Mouse (Mus musculus): ENCODE measurements around the gene Atf7ip. TPM values are rescaled to one million over a fixed set of nuclear protein-coding genes. Genes with fewer than 3 reads are reported as not detected.

The Atf7ip gene
- polyA plus RNA-seq, 1 experiment from 2014 or later = 46.7 TPM

DNA sequence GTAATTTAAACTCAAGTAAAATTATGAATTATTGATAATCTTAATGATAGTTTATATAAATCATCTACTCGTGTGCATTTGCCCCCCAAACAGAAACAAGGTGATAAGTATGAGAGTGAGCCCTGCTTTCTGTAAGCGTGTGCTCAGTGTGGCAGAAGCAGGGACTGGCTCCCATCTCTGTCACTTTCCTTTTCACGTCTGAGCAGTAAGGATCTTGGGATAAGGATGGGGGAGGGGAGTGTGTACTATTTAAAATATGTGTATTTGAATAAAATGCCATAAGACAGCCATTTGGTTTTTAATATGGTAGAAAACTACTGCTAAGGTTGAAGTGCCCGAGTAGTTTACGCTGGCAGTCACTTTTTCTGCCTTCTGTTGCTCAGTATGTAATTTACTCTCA is 29.2 kb downstream of the Atf7ip start:
- H3K4me3 ChIP-seq = no peak overlapping the region
- WGBS = 78% methylated on average over 5 of the region's 5 CpGs
- no peak for DNase-seq (ENCODE audit: extremely low spot score, low spot score)
- H3K27ac ChIP-seq = no peak overlapping the region
- H3K36me3 ChIP-seq (replicated peaks) = peaks cover 41% of the 10 kb centered on the region
- peaks cover 33% of the 10 kb centered on the region for H3K4me1 ChIP-seq
- no peaks in the 10 kb centered on the region for H3K9me3 ChIP-seq
- H3K27me3 ChIP-seq (ENCODE audit: poor library complexity, severe bottlenecking) = no peaks in the 10 kb centered on the region

DNA sequence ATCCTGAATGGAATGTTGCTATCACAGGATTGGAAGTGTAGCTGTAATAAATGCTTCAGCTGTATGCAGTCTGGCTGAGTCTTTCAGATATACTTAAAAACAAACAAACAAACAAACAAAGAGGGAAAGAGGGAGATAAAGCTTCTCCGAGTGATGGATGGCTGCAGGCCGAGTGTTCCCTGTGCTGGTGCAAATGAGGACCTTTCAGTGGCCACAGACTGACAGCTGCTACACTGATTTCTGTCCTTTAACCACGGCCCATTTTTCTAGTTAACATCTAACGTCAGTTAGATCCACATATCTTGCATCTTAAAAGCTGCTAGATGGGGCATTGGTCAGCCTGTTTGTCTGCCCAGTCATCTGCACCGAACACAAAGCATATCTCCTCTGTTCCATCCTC is 30.2 kb downstream of the Atf7ip start:
- peaks cover 39% of the 10 kb centered on the region for H3K4me1 ChIP-seq
- H3K4me3 ChIP-seq = no peak overlapping the region
- peak overlapping the region; percentile 36 for H3K27ac ChIP-seq
- H3K36me3 ChIP-seq (replicated peaks) = peaks cover 48% of the 10 kb centered on the region
- no peaks in the 10 kb centered on the region for H3K9me3 ChIP-seq
- DNase-seq (ENCODE audit: extremely low spot score, low spot score) = peak; percentile 10
- H3K27me3 ChIP-seq (ENCODE audit: poor library complexity, severe bottlenecking) = no peaks in the 10 kb centered on the region
- WGBS = 84% methylated on average over 5 of the region's 5 CpGs

DNA sequence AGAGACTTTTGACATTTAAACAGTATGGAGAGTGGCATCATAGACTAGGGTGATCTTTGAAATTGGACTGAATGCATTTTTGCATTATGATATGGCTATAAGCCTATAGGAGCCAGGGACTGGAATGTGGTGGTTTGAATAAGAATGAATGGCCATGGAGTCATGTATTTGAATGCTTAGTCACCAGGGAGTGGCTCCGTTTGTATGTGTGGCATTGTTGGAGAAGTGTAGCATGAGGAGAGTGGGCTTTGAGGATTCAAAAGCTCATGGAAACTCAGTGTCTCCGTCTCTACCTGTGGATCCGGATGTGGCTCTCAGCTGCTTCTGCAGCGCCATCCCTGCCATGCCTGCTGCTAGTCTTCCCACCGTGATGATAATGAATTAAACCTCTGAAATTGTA is 35.4 kb downstream of the Atf7ip start:
- WGBS = 28% methylated on average over 5 of the region's 5 CpGs
- H3K36me3 ChIP-seq (replicated peaks) = peaks cover 45% of the 10 kb centered on the region
- H3K27me3 ChIP-seq (ENCODE audit: poor library complexity, severe bottlenecking) = no peaks in the 10 kb centered on the region
- H3K4me3 ChIP-seq = no peak overlapping the region; the same call in 1 of the 2 replicates
- peaks cover 41% of the 10 kb centered on the region for H3K4me1 ChIP-seq
- no peak for DNase-seq (ENCODE audit: extremely low spot score, low spot score)
- H3K27ac ChIP-seq = peak overlapping the region; percentile 83
- H3K9me3 ChIP-seq = no peaks in the 10 kb centered on the region

- Histone ChIP-seq H3K4me1 (peaks cover 46% of the 10 kb centered on the region), H3K9me3 (no peaks in the 10 kb centered on the region), H3K27ac (peak overlapping the region; percentile 83; the same call in 1 of the 2 replicates), H3K36me3 (replicated peaks) (peaks cover 40% of the 10 kb centered on the region), H3K27me3 (ENCODE audit: poor library complexity, severe bottlenecking) (no peaks in the 10 kb centered on the region), H3K4me3 (no peak overlapping the region)
- WGBS = 93% methylated on average over 1 of the region's 1 CpGs
- DNase-seq (ENCODE audit: extremely low spot score, low spot score) = no peak
These were observed 36.1 kb downstream of the Atf7ip start for GRCm38 (mm10) chr6:136542105-136542504.

DNA sequence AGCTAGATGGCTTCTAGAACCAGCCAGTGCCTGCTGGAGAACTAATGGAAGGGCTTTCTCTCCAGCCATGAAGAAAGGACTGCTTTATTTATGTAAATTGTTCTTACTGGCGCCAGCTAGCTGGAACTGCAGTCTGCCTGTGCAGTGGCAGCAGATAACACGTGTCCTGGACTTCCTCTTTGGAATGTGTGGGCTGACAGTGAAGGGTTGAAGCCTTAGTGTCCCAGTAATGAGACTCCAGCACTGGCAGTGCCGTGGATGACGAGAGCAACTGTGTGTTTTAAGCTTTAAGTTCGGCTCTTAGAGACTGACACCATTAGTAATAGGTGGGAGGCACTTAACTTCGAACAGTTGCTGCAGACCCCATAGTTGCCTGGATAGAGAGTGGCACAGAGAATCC is 37.2 kb downstream of the Atf7ip start:
- Histone ChIP-seq H3K4me1 (peaks cover 55% of the 10 kb centered on the region), H3K9me3 (no peaks in the 10 kb centered on the region), H3K27ac (peak overlapping the region; percentile 83), H3K27me3 (ENCODE audit: poor library complexity, severe bottlenecking) (no peaks in the 10 kb centered on the region), H3K36me3 (replicated peaks) (peaks cover 30% of the 10 kb centered on the region), H3K4me3 (0 out of 2 replicates have a peak overlapping the region, but pooled peaks have one; percentile 14)
- WGBS = 16% methylated on average over 6 of the region's 6 CpGs
- DNase-seq (ENCODE audit: extremely low spot score, low spot score) = peak; percentile 48

DNA sequence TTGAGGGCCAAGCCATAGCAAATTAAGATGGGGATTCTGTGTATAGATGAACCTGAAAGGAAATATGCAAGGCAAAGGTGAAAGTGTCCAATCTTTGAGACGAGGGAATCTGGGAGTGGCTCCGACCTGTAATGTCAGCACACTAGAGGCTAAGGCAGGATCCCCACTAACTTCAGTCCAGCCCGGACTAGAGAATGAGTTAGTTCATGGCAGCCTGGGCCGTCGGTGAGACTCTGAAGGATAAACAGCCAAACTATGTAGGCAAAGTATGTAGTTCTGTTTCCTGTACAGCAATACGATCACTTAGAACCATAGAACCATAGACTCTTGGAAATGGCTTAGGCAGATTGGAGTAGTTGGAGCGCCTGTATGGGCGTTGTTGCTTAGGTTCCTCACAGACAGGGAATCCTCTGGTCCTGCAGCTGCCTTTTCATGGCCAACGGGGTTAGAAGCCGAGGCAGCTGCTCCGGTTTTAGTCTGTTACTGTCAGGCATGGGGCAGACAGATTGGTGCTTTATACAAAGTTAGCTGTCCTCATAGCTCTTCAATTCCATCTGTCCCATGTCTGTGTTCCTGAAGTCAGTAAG is 39.4 kb downstream of the Atf7ip start:
- Histone ChIP-seq H3K4me3 (no peak overlapping the region), H3K27me3 (ENCODE audit: poor library complexity, severe bottlenecking) (no peaks in the 10 kb centered on the region), H3K4me1 (peaks cover 64% of the 10 kb centered on the region), H3K9me3 (no peaks in the 10 kb centered on the region), H3K36me3 (replicated peaks) (peaks cover 7% of the 10 kb centered on the region), H3K27ac (peak overlapping the region; percentile 58; the same call in 1 of the 2 replicates)
- no peak for DNase-seq (ENCODE audit: extremely low spot score, low spot score)
- 88% methylated on average over 11 of the region's 11 CpGs for WGBS

DNA sequence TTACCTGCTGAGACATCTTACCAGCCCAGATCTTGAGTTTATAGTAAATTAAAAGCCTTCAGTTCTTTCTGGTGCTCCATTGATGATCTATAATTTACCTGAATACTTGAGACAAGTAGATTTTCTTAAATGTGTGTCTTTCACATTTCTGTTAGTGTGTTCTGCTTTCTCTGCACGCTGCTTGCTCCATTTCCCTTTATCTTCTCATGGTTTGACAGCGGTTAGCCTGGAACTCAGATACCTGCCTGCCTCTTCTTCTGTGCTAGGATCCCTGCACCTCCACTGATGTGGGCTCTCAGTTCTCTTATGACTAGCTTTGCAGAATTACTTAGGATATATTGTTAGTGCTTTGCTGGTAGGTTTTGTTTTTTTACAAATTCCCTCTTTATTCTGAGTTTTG is 40.3 kb downstream of the Atf7ip start:
- no peaks in the 10 kb centered on the region for H3K27me3 ChIP-seq (ENCODE audit: poor library complexity, severe bottlenecking)
- DNase-seq (ENCODE audit: extremely low spot score, low spot score) = no peak
- H3K4me3 ChIP-seq = no peak overlapping the region
- WGBS = 95% methylated on average over 2 of the region's 2 CpGs
- no peaks in the 10 kb centered on the region for H3K9me3 ChIP-seq
- H3K4me1 ChIP-seq = peaks cover 60% of the 10 kb centered on the region
- no peak overlapping the region for H3K27ac ChIP-seq
- H3K36me3 ChIP-seq (replicated peaks) = no peaks in the 10 kb centered on the region

GRCm38 (mm10) chr6:136546987-136547386 is 41.0 kb downstream of the Atf7ip start:
- Histone ChIP-seq H3K27me3 (ENCODE audit: poor library complexity, severe bottlenecking) (no peaks in the 10 kb centered on the region), H3K4me3 (no peak overlapping the region), H3K36me3 (replicated peaks) (no peaks in the 10 kb centered on the region), H3K27ac (no peak overlapping the region), H3K9me3 (no peaks in the 10 kb centered on the region), H3K4me1 (peaks cover 53% of the 10 kb centered on the region)
- no peak for DNase-seq (ENCODE audit: extremely low spot score, low spot score)
- 63% methylated on average over 7 of the region's 7 CpGs for WGBS

DNA sequence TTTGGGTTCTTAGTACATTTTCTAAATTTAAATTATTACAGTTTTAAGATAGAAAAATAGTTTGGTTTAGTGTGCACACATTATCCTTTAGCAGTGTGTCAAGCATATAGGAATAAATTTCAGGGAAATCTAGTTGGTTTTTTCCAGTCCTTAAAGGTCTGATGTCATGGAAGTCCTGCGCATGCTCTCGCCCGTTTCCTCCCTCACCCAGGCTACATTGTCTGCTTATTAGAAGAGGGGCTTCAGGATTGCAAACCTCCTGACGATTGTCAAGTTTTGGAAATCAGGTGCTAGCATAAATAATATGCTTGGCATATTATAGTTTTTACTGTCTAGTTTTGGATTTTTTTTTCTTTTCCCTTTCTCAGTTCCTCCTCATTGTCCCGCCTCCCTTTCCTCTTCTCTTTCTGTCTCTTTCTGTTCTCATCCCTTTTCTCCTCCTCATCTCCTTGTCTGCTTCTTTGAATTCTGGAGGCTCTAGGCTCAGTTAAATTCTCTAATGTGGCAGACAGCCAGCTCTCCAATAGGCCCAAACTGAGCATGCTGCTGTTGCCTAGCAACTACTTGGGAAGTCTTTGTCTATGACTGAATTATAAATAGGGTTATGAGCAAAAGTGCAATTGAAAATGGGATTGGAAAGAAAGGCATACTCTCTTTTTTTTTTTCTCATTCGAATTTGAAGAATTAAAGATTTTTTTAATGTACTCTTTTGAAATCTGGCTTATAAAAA is 42.2 kb downstream of the Atf7ip start:
- Histone ChIP-seq H3K27ac (peak overlapping the region; percentile 79), H3K9me3 (no peaks in the 10 kb centered on the region), H3K27me3 (ENCODE audit: poor library complexity, severe bottlenecking) (no peaks in the 10 kb centered on the region), H3K4me1 (peaks cover 47% of the 10 kb centered on the region), H3K36me3 (replicated peaks) (no peaks in the 10 kb centered on the region), H3K4me3 (no peak overlapping the region)
- DNase-seq (ENCODE audit: extremely low spot score, low spot score) = no peak
- WGBS = 71% methylated on average over 6 of the region's 6 CpGs

DNA sequence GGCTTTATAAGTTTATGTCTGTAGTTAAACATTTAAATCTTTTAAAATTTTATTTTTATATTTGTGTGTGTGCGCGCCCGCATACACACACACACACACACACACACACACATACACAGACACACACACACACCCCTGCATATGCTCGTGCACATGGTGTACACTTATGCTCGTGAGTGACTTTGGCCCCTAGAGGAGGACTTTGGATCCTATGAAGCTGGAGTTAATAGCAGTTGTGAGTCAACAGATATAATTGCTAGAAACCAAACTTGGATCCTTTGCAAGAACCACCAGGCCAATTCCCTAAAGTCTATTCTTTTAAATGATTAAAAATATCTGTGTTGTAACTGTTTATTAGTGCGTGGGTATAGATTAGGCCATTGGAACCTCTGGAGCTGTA is 42.8 kb downstream of the Atf7ip start:
- 93% methylated on average over 6 of the region's 6 CpGs for WGBS
- Histone ChIP-seq H3K9me3 (no peaks in the 10 kb centered on the region), H3K4me3 (no peak overlapping the region), H3K27ac (peak overlapping the region; percentile 76), H3K27me3 (ENCODE audit: poor library complexity, severe bottlenecking) (no peaks in the 10 kb centered on the region), H3K4me1 (peaks cover 47% of the 10 kb centered on the region), H3K36me3 (replicated peaks) (no peaks in the 10 kb centered on the region)
- DNase-seq (ENCODE audit: extremely low spot score, low spot score) = no peak

DNA sequence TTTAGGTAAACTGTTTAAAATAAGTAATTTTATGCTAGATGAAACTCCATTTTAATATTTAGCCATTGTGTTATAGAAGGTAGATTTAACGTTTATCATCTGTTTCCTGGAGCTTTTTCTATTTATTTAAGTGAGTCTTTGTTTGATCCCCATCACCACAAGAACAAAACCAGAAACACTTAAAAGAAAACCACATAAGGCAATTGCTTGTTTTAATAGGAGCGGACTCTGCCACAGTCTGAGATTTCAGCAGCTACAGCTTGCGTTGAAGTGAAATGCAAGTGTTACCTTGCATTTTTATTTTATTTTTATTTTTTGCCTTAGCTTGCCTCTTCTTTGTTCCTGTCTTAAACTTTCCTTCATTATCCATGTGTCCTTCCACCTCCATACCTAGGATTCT is 43.6 kb downstream of the Atf7ip start:
- Histone ChIP-seq H3K9me3 (no peaks in the 10 kb centered on the region), H3K36me3 (replicated peaks) (no peaks in the 10 kb centered on the region), H3K27me3 (ENCODE audit: poor library complexity, severe bottlenecking) (no peaks in the 10 kb centered on the region), H3K27ac (no peak overlapping the region), H3K4me3 (no peak overlapping the region), H3K4me1 (peaks cover 49% of the 10 kb centered on the region)
- WGBS = 90% methylated on average over 3 of the region's 3 CpGs
- no peak for DNase-seq (ENCODE audit: extremely low spot score, low spot score)

- 85% methylated on average over 7 of the region's 7 CpGs for WGBS
- peak overlapping the region; percentile 17; the same call in 1 of the 2 replicates for H3K27ac ChIP-seq
- no peak overlapping the region for H3K4me3 ChIP-seq
These were observed 44.8 kb downstream of the Atf7ip start for GRCm38 (mm10) chr6:136550596-136551304.

More at GRCm38 (mm10) chr6:136550596-136551304, 44.8 kb downstream of the Atf7ip start:
- Histone ChIP-seq H3K4me1 (peaks cover 54% of the 10 kb centered on the region), H3K27me3 (ENCODE audit: poor library complexity, severe bottlenecking) (no peaks in the 10 kb centered on the region), H3K36me3 (replicated peaks) (no peaks in the 10 kb centered on the region), H3K9me3 (no peaks in the 10 kb centered on the region)
- DNase-seq (ENCODE audit: extremely low spot score, low spot score) = no peak

All from forebrain, embryonic 10.5 days (tissue).